Mouse (Mus musculus): ENCODE measurements around the gene St6galnac3. TPM values are rescaled to one million over a fixed set of nuclear protein-coding genes. Genes with fewer than 3 reads are reported as not detected.

Gene St6galnac3
- polyA plus RNA-seq, 1 experiment from 2014 or later: 4.5 TPM

GRCm38 (mm10) chr3:153556621-153557020 lies 168.4 kb downstream of the St6galnac3 start:
- ATAC-seq (ENCODE audit: low FRiP score, low TSS enrichment) (no peak), DNase-seq (ENCODE audit: low spot score) (no peak)
- WGBS: 65% methylated on average over 11 of the region's 11 CpGs
- no peaks in the 10 kb centered on the region for H3K9me3 ChIP-seq (ENCODE audit: control insufficient read depth, low read length)
- H3K27ac ChIP-seq (replicated peaks): no peak overlapping the region
- no peak overlapping the region for H3K9ac ChIP-seq (ENCODE audit: low read length)
- TF ChIP-seq EP300 (optimal IDR thresholded peaks at IDR 0.05) (no peak), CTCF (IDR thresholded peaks at IDR 0.05; ENCODE audit: low read depth) (no peak)
- no peaks in the 10 kb centered on the region for H3K4me1 ChIP-seq (replicated peaks; ENCODE audit: control insufficient read depth, insufficient read depth)
- H3K4me3 ChIP-seq (ENCODE audit: low read depth, low read length): no peak overlapping the region
- H3K4me2 ChIP-seq (replicated peaks; ENCODE audit: low read depth): no peak overlapping the region
- no peaks in the 10 kb centered on the region for H3K36me3 ChIP-seq (ENCODE audit: control insufficient read depth, insufficient read depth, low read length)
- no peaks in the 10 kb centered on the region for H3K27me3 ChIP-seq (ENCODE audit: control insufficient read depth, insufficient read depth, low read length)

- no peak overlapping the region for H3K4me2 ChIP-seq (replicated peaks; ENCODE audit: low read depth)
- no peak overlapping the region for H3K27ac ChIP-seq (replicated peaks)
- ATAC-seq (ENCODE audit: low FRiP score, low TSS enrichment) (0 out of 2 replicates have a peak, but pooled peaks have one; percentile 21), DNase-seq (ENCODE audit: low spot score) (no peak)
- H3K27me3 ChIP-seq (ENCODE audit: control insufficient read depth, insufficient read depth, low read length): no peaks in the 10 kb centered on the region
- no peak for TF ChIP-seq CTCF (IDR thresholded peaks at IDR 0.05; ENCODE audit: low read depth)
- TF ChIP-seq EP300 (optimal IDR thresholded peaks at IDR 0.05): no peak
- 91% methylated on average over 3 of the region's 3 CpGs for WGBS
- H3K9me3 ChIP-seq (ENCODE audit: control insufficient read depth, low read length): no peaks in the 10 kb centered on the region
- H3K36me3 ChIP-seq (ENCODE audit: control insufficient read depth, insufficient read depth, low read length): no peaks in the 10 kb centered on the region
- H3K4me1 ChIP-seq (replicated peaks; ENCODE audit: control insufficient read depth, insufficient read depth): no peaks in the 10 kb centered on the region
- H3K4me3 ChIP-seq (ENCODE audit: low read depth, low read length): no peak overlapping the region
- no peak overlapping the region for H3K9ac ChIP-seq (ENCODE audit: low read length)
Measured at GRCm38 (mm10) chr3:153553712-153554111, 171.3 kb downstream of the St6galnac3 start.

- Histone ChIP-seq H3K9ac (ENCODE audit: low read length) (no peak overlapping the region), H3K4me2 (replicated peaks; ENCODE audit: low read depth) (no peak overlapping the region), H3K4me1 (replicated peaks; ENCODE audit: control insufficient read depth, insufficient read depth) (no peaks in the 10 kb centered on the region), H3K9me3 (ENCODE audit: control insufficient read depth, low read length) (no peaks in the 10 kb centered on the region), H3K27ac (replicated peaks) (no peak overlapping the region), H3K36me3 (ENCODE audit: control insufficient read depth, insufficient read depth, low read length) (no peaks in the 10 kb centered on the region), H3K27me3 (ENCODE audit: control insufficient read depth, insufficient read depth, low read length) (no peaks in the 10 kb centered on the region), H3K4me3 (ENCODE audit: low read depth, low read length) (no peak overlapping the region)
- no peak for DNase-seq (ENCODE audit: low spot score)
- no peak for ATAC-seq (ENCODE audit: low FRiP score, low TSS enrichment)
- no peak for TF ChIP-seq CTCF (IDR thresholded peaks at IDR 0.05; ENCODE audit: low read depth)
- TF ChIP-seq EP300 (optimal IDR thresholded peaks at IDR 0.05): no peak
- WGBS: 94% methylated on average over 7 of the region's 7 CpGs
Measured at GRCm38 (mm10) chr3:153553226-153553625, 171.7 kb downstream of the St6galnac3 start.

GRCm38 (mm10) chr3:153546936-153547683 lies 177.9 kb downstream of the St6galnac3 start:
- H3K4me1 ChIP-seq (replicated peaks; ENCODE audit: control insufficient read depth, insufficient read depth): no peaks in the 10 kb centered on the region
- DNase-seq (ENCODE audit: low spot score): no peak

GRCm38 (mm10) chr3:153539851-153540250 lies 185.1 kb downstream of the St6galnac3 start:
- no peaks in the 10 kb centered on the region for H3K4me1 ChIP-seq (replicated peaks; ENCODE audit: control insufficient read depth, insufficient read depth)
- no peak for ATAC-seq (ENCODE audit: low FRiP score, low TSS enrichment)
- 88% methylated on average over 14 of the region's 14 CpGs for WGBS
- no peaks in the 10 kb centered on the region for H3K9me3 ChIP-seq (ENCODE audit: control insufficient read depth, low read length)
- H3K9ac ChIP-seq (ENCODE audit: low read length): no peak overlapping the region
- TF ChIP-seq CTCF (IDR thresholded peaks at IDR 0.05; ENCODE audit: low read depth) (no peak), EP300 (optimal IDR thresholded peaks at IDR 0.05) (no peak)
- H3K27ac ChIP-seq (replicated peaks): no peak overlapping the region
- H3K27me3 ChIP-seq (ENCODE audit: control insufficient read depth, insufficient read depth, low read length): no peaks in the 10 kb centered on the region
- no peaks in the 10 kb centered on the region for H3K36me3 ChIP-seq (ENCODE audit: control insufficient read depth, insufficient read depth, low read length)
- no peak for DNase-seq (ENCODE audit: low spot score)
- H3K4me3 ChIP-seq (ENCODE audit: low read depth, low read length): no peak overlapping the region
- no peak overlapping the region for H3K4me2 ChIP-seq (replicated peaks; ENCODE audit: low read depth)

More at GRCm38 (mm10) chr3:153546936-153547683, 177.9 kb downstream of the St6galnac3 start:
- Histone ChIP-seq H3K9me3 (ENCODE audit: control insufficient read depth, low read length) (no peaks in the 10 kb centered on the region), H3K4me3 (ENCODE audit: low read depth, low read length) (no peak overlapping the region), H3K9ac (ENCODE audit: low read length) (no peak overlapping the region), H3K4me2 (replicated peaks; ENCODE audit: low read depth) (no peak overlapping the region), H3K36me3 (ENCODE audit: control insufficient read depth, insufficient read depth, low read length) (no peaks in the 10 kb centered on the region), H3K27me3 (ENCODE audit: control insufficient read depth, insufficient read depth, low read length) (no peaks in the 10 kb centered on the region), H3K27ac (replicated peaks) (no peak overlapping the region)
- TF ChIP-seq CTCF (IDR thresholded peaks at IDR 0.05; ENCODE audit: low read depth) (no peak), EP300 (optimal IDR thresholded peaks at IDR 0.05) (no peak)
- WGBS: 73% methylated on average over 7 of the region's 7 CpGs
- ATAC-seq (ENCODE audit: low FRiP score, low TSS enrichment): no peak

- Histone ChIP-seq H3K9me3 (ENCODE audit: control insufficient read depth, low read length) (no peaks in the 10 kb centered on the region), H3K27me3 (ENCODE audit: control insufficient read depth, insufficient read depth, low read length) (no peaks in the 10 kb centered on the region), H3K4me2 (replicated peaks; ENCODE audit: low read depth) (no peak overlapping the region), H3K36me3 (ENCODE audit: control insufficient read depth, insufficient read depth, low read length) (no peaks in the 10 kb centered on the region), H3K9ac (ENCODE audit: low read length) (no peak overlapping the region), H3K4me1 (replicated peaks; ENCODE audit: control insufficient read depth, insufficient read depth) (no peaks in the 10 kb centered on the region), H3K27ac (replicated peaks) (no peak overlapping the region), H3K4me3 (ENCODE audit: low read depth, low read length) (no peak overlapping the region)
- ATAC-seq (ENCODE audit: low FRiP score, low TSS enrichment) (no peak), DNase-seq (ENCODE audit: low spot score) (no peak)
- TF ChIP-seq CTCF (IDR thresholded peaks at IDR 0.05; ENCODE audit: low read depth) (no peak), EP300 (optimal IDR thresholded peaks at IDR 0.05) (no peak)
- 27% methylated on average over 2 of the region's 2 CpGs for WGBS
Measured at GRCm38 (mm10) chr3:153538396-153538795, 186.6 kb downstream of the St6galnac3 start.
